Mouse (Mus musculus) liver, adult 2 months (tissue): ENCODE measurements around the gene C1qa. TPM values are rescaled to one million over a fixed set of nuclear protein-coding genes. Genes with fewer than 3 reads are reported as not detected.
A peak's percentile ranks its signal among the peaks of the same experiment; 100 is the strongest.

Experiments used
- DNase-seq: peaks from one replicate; pipeline ENCODE4 v3.0.0-alpha.2; 2011; ENCODE audit warnings: low read depth, low spot score; ENCODE audit errors: extremely low read depth
- H3K27ac ChIP-seq: fragments of 200-500 bp; replicated peaks from 2 replicates; pipeline ENCODE4 v1.5.1; 2012; ENCODE audit warnings: low read depth, mild to moderate bottlenecking, control low read depth, inconsistent platforms, low read length; ENCODE audit not compliant: insufficient read depth
- H3K27me3 ChIP-seq: fragments of 200-500 bp; 2 replicates; pipeline ENCODE4 v1.6.1; 2012; ENCODE audit warnings: mild to moderate bottlenecking, moderate library complexity, low read length, inconsistent platforms; ENCODE audit not compliant: control insufficient read depth, insufficient read depth
- H3K36me3 ChIP-seq: fragments of 200-500 bp; 2 replicates; pipeline ENCODE4 v1.6.1; 2012; ENCODE audit warnings: low read length, inconsistent platforms; ENCODE audit not compliant: control insufficient read depth, insufficient read depth
- H3K4me1 ChIP-seq: fragments of 200-500 bp; 2 replicates; pipeline ENCODE4 v1.6.1; 2011; ENCODE audit warnings: low read length; ENCODE audit not compliant: control insufficient read depth, insufficient read depth
- H3K4me3 ChIP-seq: fragments of 200-500 bp; 2 replicates; pipeline ENCODE4 v1.5.1; 2011; ENCODE audit warnings: low read depth, mild to moderate bottlenecking, control low read depth, low read length, moderate library complexity; ENCODE audit not compliant: insufficient read depth
- H3K79me2 ChIP-seq: fragments of 200-500 bp; 2 replicates; pipeline ENCODE4 v1.6.1; 2012; ENCODE audit warnings: inconsistent platforms, mild to moderate bottlenecking, low read length, moderate library complexity; ENCODE audit not compliant: control insufficient read depth, insufficient read depth
- H3K9ac ChIP-seq: fragments of 200-500 bp; 2 replicates; pipeline ENCODE4 v1.6.1; 2012; ENCODE audit warnings: low read depth, mild to moderate bottlenecking, control low read depth, inconsistent platforms, low read length
- CTCF ChIP-seq: fragments of 200-500 bp; IDR thresholded peaks from 2 replicates; pipeline ENCODE4 v1.5.1; 2011; ENCODE audit warnings: low read depth, low read length, control low read depth
- POLR2A ChIP-seq: fragments of 200-500 bp; IDR thresholded peaks from 2 replicates; pipeline ENCODE4 v1.6.1; 2011; ENCODE audit warnings: low read length, control low read depth; ENCODE audit not compliant: insufficient read depth; ENCODE audit errors: extremely low read depth
- WGBS: fragments of 180-500 bp; shearing (Covaris S2); methylation state at CpG from one replicate; pipeline ENCODE4 v1.1.7; 2018; 5-methylcytosine and 5-hydroxymethylcytosine counted together
- polyA plus RNA-seq: library from polyadenylated mRNA; depleted of rRNA; stranded (reverse); fragments of >200 nt; gene quantifications from 2 replicates; pipeline ENCODE4 v1.2.3, GENCODE M21; 2012; rRNA removed
- total RNA-seq: library from RNA; depleted of rRNA; stranded (reverse); fragments of >200 nt; gene quantifications from 2 replicates; pipeline ENCODE4 v1.2.3, GENCODE M21; 2014; rRNA removed

Gene C1qa
- total RNA-seq = 76.5 and 86.2 TPM in 2 replicates
- polyA plus RNA-seq = 47.3 and 76.4 TPM in 2 replicates

DNA sequence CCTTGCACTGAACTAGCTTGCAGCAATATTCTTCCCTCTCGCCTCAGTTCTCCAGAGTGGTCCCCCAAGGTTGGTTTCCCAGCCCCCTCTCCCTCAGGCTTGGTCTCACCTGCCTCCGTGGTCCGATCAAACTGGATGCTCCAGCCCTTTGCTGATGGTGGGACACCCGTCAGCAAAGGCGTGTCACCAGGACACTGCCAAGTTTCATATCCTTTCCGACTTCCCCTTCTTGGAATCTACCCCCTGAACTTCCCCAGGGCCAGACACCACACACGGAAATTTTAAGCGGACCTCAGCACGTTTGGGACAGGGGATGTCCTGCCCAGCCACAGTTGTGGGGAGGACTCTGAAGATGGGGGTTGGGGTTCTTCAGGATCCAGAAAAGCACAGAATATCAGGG is at the start of gene C1qa:
Gene C1qa (minus strand): TSS at position 167 of the 400 bp plus-strand sequence.
- Histone ChIP-seq H3K27me3 (no peaks in the 10 kb centered on the region), H3K9ac (peak within 1 kb of the TSS; percentile 51), H3K79me2 (no peaks in the 10 kb centered on the region), H3K4me1 (no peaks in the 10 kb centered on the region), H3K27ac (peak within 1 kb of the TSS; percentile 46), H3K36me3 (no peaks in the 10 kb centered on the region), H3K4me3 (peak within 1 kb of the TSS; percentile 41)
- WGBS = 68% methylated on average over 9 of the region's 9 CpGs
- TF ChIP-seq POLR2A (no peak), CTCF (no peak)
- DNase-seq = peak; percentile 45

DNA sequence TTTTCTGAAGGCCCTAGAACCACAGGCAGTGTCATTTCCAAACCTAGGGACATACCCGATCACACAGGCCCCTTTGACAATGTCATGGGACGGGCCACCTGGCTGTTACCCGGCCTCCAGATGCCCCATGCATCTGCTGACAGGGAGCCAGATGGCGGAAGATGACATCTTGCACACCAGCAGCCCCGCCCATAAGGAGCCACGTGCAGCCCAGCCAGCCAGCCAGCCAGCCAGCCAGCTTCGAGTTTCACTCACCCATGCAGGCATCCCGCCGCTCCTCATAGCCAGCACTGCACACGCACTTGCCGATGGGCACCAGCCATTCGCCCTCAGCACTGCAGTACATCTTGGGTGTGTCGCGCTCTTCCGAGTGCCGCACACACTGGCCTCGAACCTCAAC is 46.8 kb upstream of the C1qa start:
- Histone ChIP-seq H3K4me1 (no peaks in the 10 kb centered on the region), H3K9ac (no peak overlapping the region), H3K4me3 (no peak overlapping the region), H3K27me3 (no peaks in the 10 kb centered on the region), H3K79me2 (no peaks in the 10 kb centered on the region), H3K27ac (no peak overlapping the region), H3K36me3 (no peaks in the 10 kb centered on the region)
- 63% methylated on average over 17 of the region's 17 CpGs for WGBS
- TF ChIP-seq CTCF (no peak), POLR2A (no peak)
- DNase-seq = no peak

DNA sequence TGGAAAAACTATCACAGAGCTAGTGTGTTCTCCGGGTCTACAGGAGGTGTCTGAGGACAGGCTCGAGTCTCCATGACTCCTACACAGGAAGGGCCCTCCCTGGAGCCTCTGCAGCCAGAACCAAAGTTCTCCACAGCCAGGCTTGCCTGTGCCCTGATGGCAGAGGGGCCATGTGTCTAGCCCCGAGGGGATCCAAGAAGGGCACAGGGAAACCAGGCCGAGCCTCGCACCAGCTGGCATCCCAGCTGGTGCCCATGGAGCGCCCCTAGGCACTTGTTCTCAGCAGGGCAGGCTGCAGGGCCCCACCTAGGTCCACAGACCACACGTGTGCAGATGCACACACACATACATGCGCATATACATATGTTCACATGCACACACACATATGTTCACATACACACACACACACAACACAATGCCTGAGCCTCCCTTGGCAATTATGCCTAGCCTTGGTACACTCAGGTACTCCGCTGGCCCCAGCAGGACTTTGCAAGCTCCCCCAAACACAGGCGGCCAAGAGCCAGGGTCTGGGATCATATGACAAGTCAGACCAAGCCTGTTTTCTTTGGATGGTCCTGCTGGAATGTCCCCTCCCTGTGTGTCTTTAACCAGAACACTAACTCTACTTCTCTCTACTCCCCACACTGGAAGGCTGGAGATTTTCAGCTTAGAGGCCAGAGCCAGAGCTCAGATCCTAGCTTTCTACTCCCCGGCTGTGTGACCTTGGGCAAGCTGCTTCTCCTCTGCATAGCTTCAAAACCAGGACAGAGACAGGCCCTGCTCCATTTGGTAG is 46.2 kb upstream of the C1qa start:
- no peak overlapping the region for H3K9ac ChIP-seq
- 73% methylated on average over 11 of the region's 11 CpGs for WGBS
- no peaks in the 10 kb centered on the region for H3K4me1 ChIP-seq
- no peaks in the 10 kb centered on the region for H3K79me2 ChIP-seq
- TF ChIP-seq CTCF = no peak
- TF ChIP-seq POLR2A = no peak
- H3K27me3 ChIP-seq = no peaks in the 10 kb centered on the region
- no peak overlapping the region for H3K4me3 ChIP-seq
- H3K36me3 ChIP-seq = no peaks in the 10 kb centered on the region
- no peak for DNase-seq
- H3K27ac ChIP-seq = no peak overlapping the region

DNA sequence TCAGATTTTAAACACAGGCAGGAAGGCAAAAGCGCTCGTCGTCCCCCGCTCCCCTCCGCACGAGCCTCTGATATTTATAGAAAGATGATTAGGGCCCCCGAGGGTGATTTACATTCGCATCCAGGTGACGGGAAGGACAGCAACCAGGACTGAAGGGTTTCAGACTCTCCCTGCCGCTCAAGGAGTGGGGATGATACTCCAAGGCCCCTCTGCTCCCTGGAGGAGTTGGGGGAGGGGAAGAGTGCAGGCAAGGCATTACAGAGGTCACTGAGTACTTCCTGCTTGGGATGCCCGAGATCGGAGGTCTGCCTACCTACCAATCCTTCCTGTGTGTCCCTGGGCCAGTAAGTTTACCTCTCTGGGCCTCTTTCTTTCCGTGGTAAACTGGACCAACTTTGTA is 44.6 kb upstream of the C1qa start:
- TF ChIP-seq POLR2A = no peak
- TF ChIP-seq CTCF = no peak
- H3K4me1 ChIP-seq = no peaks in the 10 kb centered on the region
- no peaks in the 10 kb centered on the region for H3K36me3 ChIP-seq
- H3K79me2 ChIP-seq = no peaks in the 10 kb centered on the region
- WGBS = 27% methylated on average over 13 of the region's 13 CpGs
- H3K27me3 ChIP-seq = no peaks in the 10 kb centered on the region
- DNase-seq = no peak
- H3K27ac ChIP-seq = no peak overlapping the region
- no peak overlapping the region for H3K4me3 ChIP-seq
- H3K9ac ChIP-seq = no peak overlapping the region

DNA sequence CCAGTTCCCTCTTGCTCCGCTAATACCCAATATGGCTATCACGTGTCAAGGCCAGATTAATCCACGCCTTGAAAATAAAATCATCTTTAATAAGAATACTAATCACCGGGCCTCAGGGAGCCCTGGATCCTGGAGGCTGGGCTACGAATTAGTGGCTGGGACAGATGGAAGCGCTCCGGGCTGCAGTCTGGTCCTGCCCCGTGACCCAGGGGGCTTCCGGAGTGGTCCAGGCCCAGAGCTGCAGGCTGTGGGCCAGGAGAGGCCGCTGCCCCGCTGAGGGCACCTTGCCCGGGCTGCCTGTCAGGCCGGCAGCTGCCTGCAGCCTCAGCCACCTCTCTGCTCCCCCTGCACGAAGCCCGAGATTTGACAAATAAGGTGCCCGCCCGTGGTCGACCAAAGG is 44.2 kb upstream of the C1qa start:
- WGBS = 33% methylated on average over 18 of the region's 18 CpGs
- H3K9ac ChIP-seq = no peak overlapping the region
- DNase-seq = no peak
- no peak overlapping the region for H3K4me3 ChIP-seq
- no peaks in the 10 kb centered on the region for H3K79me2 ChIP-seq
- H3K27me3 ChIP-seq = no peaks in the 10 kb centered on the region
- no peaks in the 10 kb centered on the region for H3K36me3 ChIP-seq
- no peak for TF ChIP-seq POLR2A
- TF ChIP-seq CTCF = no peak
- H3K4me1 ChIP-seq = no peaks in the 10 kb centered on the region
- no peak overlapping the region for H3K27ac ChIP-seq

DNA sequence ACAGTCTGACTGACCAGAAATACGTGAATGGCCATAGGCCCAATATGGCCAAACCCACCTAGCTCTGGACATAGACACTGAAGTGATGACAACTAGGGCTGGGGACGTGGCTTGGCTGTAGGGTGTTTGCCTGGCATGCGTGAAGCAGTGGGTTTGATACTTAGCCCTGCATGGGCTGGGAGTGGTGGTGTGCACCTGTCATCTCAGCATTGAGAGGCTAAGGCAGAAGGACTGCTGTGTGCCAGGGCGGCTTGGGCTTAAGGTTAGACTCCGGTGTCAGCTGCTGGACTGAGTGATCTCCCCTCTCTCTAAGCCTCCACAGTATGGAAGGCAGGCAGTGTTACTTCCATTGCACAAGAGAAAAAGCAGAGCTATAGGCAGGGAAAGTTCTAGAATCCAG is 39.3 kb upstream of the C1qa start:
- H3K27me3 ChIP-seq = no peaks in the 10 kb centered on the region
- H3K27ac ChIP-seq = no peak overlapping the region
- no peak overlapping the region for H3K4me3 ChIP-seq
- TF ChIP-seq CTCF (no peak), POLR2A (no peak)
- H3K4me1 ChIP-seq = no peaks in the 10 kb centered on the region
- H3K9ac ChIP-seq = no peak overlapping the region
- no peaks in the 10 kb centered on the region for H3K79me2 ChIP-seq
- WGBS = 84% methylated on average over 5 of the region's 5 CpGs
- H3K36me3 ChIP-seq = no peaks in the 10 kb centered on the region
- DNase-seq = no peak
